Mouse (Mus musculus) cerebellum, adult (tissue): ENCODE measurements around the gene Pde4b.

Experiments
- ATAC-seq: cut with Nextera tagmentation; 2 replicates; pipeline ENCODE4 v1.9.2; 2017; ENCODE audit warnings: mild to moderate bottlenecking, moderate library complexity, mixed read lengths; ENCODE audit not compliant: insufficient number of reproducible peaks, low FRiP score, low TSS enrichment

Pde4b gene

DNA sequence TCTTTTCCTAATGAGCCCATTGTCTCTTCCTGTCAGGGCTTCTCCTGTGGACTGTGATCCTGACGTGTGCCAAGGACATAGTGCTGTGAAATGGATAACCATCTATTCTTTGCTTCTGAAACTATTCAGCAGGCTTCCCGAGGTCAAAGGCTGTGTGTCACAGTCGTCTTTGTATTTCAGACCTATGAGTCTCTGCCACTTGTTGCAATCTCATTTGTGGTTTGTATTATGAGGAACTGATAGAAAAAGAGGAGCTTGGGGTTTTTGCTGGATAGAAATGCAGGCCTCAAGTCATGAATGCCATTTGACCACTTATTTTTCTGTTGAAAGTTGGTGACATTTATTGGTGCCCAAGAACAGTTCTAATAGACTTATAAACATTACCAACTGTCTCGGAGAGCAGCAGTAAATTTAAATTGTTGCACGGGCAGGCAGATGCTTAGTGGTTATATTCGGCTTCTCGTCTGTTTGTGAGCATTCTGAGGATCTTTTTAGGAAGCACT lies 85.4 kb downstream of the Pde4b start:
- ATAC-seq = no peak

DNA sequence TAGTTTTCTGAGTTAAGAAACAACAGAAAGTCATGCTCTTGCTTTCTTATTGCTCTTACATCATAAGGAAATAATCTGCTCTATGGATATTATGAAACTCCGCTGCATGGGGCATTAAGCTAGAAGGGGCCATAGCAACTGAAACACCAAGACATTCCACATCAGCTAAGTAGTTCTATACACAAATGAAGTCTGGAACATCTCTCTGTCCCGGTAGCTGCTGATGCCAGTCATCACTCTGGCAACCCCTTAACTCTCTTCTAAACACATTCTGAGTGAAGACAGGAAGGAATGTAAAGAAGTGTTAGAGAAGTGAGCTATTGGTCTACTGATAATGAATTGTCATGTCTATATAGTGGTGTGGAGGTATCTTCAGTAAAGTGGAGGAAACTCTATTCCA lies 88.6 kb downstream of the Pde4b start:
- no peak for ATAC-seq

DNA sequence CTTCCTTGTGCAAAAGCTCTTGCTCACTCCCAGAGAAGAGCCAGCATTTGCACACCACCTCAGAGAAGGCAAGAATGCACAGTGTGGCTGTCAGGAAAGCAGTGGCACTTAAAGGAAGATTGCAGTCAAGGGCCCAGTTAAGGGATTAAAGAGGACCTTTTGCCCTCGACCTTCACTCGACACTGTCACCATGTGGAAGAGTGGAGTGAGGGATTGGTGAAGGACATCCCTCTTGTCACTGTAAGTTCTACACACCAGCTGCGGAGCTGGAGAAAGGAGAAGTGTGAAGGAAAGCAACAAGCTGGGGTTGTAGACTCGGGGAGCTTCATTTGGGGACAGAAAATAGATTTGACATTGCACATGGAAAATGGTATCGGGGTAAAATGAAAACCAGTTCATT lies 89.9 kb downstream of the Pde4b start:
- ATAC-seq = no peak

DNA sequence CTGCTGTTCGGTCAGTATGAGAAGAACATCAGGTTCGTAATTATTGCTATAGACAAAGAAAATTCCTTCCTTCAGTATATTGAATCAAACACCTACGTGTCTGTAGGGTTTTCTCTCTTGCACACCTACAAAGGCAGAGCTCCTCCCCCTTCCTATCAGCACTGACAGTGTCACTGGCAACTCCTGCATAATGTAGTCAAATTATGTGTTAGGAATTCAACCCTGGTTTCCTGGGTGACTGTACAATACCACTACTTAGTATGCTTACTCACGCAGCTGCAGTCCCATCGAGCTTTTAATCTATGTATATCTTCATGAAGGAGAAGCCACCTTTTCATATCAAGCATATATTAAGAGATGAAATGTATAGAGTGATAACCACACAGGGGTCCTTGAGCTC lies 99.5 kb downstream of the Pde4b start:
- no peak for ATAC-seq

DNA sequence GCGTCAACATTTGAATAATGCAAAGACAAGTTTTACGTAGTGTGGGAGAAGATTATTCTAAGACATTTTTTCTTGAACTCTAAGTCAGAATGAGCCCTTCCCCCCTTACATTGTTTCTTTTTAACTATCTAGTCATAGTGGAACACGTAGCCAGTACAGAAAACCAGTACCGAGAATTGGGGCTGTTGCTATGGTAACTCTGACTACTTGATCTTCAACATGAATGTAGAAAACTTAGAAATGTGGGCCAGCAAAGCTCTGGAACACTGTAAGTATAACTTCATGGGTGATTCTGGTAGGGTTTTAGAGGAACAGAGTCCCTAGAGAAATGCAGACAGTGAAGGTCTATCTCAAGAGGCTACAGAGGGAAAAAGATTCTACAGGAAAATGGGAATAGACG lies 110.4 kb downstream of the Pde4b start:
- no peak for ATAC-seq

DNA sequence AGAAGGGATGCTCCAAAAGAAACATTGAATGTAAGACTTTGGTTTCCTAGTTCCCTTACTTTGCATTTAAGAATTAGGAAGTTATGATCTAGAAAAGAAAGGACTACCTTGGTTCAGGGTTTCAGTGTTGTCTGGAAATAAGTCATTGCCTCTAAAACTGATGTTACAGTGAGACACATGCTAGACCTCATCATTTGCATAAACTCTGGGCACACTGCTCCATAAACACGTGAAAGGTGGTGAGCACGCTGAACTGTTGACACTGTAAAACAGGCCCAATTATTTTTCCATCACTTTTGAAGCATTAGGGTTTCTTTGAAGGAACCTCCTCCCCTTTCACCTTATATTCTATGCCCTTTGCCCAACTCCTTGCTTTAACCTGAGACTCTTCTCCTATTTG lies 122.4 kb downstream of the Pde4b start:
- ATAC-seq = no peak

DNA sequence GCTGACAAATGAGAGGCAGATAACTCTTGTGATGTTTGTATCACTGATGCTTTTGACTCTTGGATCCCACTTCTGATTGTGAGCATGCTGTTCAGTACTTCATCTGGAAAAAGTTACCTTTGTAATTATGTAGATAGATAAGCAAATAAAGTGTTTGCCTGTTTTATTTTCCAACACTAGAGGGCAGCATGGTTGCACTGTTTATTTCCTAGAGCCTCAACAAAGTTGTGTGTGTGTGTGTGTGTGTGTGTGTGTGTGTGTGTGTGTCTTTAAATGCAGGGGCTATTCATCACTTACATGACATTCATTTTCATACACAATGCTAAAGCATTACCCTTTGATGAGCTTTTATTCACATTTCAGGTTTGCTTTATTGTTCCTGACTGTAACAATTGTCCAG lies 139.4 kb downstream of the Pde4b start:
- no peak for ATAC-seq

DNA sequence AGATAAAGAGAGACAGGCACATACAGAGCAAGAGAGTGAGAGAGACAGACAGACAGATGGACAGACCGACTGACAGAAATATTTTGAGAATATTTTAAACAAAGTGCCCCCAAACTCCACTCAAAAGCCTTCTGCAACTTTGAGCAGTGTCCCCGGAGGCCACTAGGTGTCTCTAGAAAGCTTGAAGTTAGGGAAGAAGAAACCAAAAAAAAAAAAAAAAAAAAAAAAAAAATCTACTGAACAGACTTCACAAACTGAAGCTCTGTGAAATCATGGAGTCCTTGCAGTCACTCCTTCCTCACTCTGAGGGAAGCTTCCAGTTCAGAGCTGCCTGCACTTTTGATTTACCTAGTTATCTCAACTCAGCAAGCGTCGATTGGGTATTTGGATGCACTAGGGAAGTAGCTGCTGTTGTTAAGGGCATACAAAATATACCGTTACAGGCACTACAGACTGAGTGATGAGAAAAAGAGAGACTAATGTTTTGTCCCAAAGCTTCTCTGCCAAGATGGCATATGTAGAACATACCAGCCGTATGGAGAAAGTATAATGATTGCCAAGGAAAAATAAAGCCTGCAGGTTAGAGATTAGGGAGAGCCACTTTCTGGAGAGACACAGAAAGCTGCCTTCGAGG lies 141.7 kb downstream of the Pde4b start:
- ATAC-seq = 0 out of 2 replicates have a peak, but pooled peaks have one; percentile 20

DNA sequence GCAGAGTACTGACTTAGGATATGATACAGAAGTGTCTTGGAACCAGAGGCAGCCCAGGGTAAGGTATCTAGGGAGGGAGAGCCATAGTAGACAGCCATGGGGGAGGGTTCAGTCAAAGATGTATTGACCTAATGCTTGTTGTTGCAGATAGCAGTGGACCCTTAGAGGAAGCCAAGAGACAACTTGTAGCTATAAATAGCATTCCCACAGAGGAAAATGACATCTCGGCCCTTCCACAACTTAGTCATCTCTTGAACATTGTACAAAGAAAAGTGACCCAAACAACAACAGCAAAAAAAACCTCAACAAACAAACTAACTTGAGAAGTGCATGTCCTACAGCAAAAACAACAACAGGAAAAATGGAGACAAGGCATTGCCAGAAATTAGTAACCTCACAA lies 143.6 kb downstream of the Pde4b start:
- ATAC-seq = no peak

DNA sequence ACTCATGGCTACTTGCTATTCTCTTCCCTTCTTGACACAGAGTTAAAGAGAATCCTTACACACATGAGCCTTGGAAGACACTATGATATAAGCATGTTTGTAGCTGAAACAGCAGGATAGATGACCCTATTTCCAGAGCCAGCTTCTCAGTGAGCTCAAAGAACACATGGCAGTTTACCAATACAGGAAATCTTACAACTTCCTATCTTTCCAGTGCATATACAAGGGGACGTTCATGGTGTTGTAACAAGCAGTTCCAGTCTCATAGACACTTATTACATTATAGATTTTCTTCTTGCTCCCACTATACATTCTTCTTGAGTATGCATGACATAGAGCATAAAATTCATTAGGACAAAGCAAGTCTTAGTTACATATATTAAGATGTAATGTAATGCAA lies 146.3 kb downstream of the Pde4b start:
- no peak for ATAC-seq

DNA sequence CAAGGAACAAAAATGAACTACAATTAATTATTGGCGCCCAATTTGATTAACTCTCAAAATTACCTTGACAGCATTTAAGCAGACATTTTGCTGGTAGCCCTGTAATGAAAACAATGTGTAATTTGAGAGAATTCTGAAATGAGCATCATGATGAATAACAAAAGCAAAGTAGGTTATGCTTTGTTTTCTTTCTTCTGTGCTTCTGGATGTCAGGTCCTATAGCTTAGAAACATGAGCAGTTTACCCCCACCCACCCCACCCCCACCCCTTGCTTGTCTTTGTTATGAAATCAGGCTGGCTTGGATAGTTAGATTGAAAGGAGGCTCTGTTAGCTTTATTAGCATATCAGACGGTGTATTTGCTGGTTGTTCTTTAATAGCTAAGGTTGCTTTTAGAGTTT lies 147.8 kb downstream of the Pde4b start:
- ATAC-seq = no peak

DNA sequence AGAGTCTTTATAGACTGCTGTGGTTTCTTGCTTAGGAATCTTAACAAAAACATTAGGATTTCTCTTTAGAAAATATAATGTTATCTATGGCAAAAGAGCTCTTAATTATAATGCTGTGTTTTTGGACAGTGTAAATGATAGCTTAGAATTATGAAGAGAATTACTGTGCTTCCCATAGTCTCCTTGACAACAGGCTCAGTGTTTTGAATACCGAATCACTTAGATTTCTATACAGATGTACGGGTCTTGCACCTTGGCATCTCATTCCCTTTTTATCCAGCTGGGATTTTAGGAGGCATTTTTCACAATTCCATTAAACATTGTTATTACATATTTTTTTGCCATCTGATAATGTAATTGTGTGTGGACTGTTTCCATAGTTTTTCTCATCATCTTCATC lies 151.8 kb downstream of the Pde4b start:
- ATAC-seq = no peak

DNA sequence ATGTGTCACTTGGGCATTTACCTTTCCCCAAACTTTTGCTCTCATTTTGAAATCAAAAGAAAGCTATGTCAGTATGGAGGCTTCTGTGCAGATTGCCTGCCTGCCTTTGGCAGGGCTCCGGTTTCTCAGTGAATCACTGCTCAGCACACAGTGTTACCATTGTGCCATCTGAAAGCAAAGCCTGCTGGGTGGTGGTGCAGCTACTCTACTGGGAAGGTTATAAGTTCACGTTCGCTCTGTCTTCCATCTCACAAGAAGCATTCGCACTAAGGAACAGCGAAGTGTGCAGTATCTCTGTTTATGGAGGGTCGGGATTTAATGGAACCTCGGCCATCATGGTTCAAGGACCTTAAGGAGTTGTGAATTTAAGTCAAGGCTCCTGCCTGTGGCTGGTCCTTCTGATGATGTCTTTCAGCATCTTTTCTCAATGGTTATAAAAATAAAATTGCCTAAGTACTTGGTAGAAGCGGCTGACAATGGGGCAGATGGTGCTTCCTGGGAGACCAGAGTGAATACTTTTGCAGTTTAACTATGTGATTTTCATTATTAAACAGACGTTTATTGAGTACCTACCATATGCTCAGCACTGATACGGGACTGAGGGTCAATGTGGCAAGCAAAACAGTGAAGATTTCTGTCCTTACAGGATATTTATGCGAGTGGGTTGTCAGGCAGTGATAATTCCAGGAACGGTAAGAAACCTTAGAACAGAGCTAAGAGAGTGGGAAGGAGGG lies 152.5 kb downstream of the Pde4b start:
- peak; percentile 74 for ATAC-seq

DNA sequence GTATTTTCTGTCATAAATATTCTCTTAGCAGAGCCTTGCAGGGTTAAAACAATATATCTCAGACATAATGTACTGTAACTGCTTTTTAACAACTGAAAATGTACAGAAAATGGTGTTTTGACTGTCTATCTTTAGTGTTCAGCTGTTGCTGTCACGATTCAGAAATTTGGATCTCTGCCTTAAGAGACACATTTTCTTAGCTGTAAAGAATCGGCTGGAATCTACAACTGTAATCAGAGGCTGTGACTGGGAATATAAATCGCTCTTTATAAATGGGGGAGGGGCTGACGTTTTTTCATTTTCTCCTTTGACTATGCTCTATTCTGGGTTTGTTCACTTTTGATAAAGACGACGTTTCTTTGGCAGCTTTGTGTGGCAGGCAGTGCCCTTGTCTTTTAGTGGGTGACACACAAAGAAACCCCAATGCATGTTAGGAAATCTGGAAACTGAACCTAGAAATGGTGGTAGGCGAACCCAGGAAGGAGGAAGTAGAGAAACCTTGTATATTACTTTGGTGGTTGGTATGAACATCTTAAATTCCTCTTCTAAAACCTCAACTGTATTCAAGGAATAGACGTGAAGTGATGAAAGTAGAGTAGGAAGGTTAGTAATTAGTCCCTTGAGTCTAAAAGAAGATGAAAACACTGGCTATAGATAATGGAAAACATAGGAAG lies 153.5 kb downstream of the Pde4b start:
- ATAC-seq = no peak

DNA sequence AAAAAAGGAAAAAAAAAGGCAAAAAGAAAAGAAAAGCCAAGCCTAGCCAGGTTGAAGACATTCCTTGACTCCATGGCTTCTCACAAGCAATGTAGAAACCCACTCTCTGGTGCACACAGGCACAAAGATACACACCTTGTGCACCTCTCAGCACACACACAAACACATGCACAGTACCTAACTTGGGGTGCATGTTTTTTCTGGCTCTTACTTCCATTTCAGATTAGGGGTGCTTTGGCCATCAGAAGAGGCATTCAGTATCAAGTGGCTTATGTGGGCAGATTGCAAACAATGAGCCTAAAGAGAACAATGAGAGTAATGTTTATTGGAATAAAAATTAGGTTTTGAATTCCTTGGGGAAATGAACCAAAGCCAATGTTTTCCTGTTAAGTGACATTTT lies 166.7 kb downstream of the Pde4b start:
- no peak for ATAC-seq

DNA sequence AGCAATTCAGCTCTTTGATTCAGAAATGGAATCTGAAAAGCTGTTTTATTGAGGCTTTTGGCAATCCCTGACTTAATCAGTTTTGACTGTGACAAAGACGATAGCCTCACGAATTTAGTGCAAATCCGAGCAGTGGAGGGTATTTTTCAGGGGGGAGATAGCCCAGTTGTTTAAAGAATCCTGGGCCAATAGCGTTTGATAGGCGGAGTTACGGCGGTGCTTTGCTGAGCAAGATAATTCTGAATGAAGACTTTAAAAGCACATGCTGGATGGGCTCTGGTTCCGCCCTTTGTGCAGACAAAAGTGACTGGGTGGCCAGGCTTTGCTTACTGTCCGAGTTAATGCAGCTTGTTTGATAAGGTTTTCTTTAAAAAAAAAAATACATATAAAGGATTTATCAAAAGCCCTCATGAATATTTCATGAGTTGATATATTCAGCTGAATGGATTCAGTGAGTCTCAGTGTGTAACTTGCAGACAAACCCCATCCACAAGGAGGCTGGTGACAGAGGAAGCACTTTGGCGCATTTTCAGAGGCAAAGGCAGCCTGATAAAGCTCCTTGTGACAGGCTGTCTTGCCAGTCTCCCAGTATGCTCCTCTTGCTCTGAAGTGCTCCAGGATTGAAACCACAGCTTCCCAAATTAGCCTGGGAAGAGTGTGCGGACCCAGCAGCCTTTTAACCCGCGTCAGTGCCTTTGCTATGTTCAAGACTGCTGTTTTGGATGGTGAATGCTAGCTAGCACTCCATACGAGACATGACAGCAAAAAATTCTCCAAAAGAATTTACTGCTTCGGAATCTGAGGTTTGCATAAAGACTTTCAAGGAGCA lies 167.3 kb downstream of the Pde4b start:
- ATAC-seq = no peak

DNA sequence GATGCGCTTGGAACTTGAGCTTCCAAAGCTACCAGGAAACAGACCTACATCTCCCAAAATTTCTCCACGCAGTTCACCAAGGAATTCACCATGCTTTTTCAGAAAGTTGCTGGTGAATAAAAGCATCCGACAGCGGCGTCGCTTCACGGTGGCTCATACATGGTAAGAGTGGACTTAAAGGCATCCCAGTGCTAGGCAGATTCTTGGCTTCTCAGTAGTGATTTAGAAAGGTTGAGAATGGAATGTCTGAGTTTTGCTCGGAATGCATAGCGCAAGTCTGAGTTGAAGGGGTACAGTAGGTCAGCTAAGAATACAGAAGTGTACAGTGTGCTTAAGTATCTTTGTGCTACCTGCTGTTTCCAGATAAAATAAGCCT lies 167.9 kb downstream of the Pde4b start:
- no peak for ATAC-seq

DNA sequence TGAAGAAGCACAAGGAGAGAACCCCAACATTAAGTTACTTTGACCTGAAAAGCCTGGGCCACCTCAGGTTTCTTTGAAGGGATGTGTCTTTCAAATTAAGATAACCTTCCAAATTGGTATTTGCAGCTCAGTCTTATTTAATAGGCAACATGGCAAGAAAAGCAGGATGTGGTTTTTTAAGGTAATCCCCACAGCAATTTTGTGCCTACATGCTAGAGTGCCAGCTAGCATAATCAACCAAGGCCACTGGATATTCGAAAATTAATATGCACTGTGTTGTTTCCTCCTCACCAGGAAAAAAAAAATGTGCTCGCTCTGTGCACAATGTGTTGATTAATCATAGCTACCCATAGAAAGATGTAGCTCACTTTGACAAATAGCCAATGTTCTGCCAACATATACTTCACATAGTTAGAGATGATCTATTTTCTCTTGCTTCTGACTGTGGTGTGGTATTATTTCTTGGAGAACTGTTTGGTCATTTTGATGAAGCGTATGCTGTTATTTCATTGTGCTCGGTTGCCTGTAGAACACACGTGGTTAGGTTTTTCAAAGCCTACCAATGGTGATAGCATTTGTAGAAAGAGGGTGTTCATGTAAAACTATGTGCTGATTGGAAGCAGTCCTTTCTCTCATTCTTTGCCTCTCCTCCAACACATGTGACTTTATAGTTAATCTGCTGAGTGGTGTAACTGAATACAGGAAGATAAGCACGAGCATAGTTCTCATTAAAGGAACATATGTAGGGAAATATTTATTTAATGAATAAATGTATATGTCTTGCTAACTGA lies 169.0 kb downstream of the Pde4b start:
- ATAC-seq = no peak

DNA sequence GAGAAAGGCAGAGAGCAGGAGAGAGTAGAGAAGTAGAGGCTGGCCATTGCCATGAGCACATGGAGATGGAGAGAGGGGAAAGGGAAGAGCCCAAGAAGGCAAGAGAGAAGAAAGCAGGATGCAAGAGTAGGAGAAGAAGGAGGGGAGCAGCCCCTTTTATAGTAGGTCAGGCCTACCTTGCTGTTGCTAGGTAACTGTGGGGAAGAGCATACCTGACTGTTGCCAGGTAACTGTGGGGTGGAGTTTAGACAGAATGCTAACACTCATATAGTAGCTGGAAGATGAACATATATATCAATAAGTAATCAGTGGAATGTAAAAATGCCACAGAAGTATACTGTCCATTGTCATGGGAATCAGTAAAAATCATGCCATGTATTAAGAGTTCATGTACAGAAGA lies 172.9 kb downstream of the Pde4b start:
- no peak for ATAC-seq

DNA sequence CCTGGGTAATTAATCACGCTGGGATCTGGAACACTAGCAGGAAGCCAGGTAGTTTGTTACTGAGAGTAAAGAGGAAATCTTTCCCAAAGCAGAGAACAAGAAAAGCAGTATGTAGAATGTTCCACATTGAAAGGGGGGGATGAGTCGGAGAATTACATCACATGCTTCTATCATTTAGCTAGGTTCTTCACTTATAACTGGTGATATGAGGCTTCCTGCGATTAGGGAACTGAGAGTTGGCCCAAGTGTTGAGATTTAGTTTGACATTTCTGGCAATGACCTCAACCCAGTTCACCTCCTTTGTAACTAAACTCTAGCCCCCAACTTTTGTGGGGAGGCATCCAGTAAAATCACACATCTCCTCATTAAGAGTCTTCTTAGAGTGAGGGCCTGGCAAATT lies 185.0 kb downstream of the Pde4b start:
- ATAC-seq = no peak
